Mouse (Mus musculus) megakaryocyte, embryonic 14.5 days (primary cell): ENCODE results near the gene 2310007B03Rik. TPM values are rescaled to one million over a fixed set of nuclear protein-coding genes. Genes with fewer than 3 reads are reported as not detected.
"Not testable (repeated sequence)": the region's sequence is repeated elsewhere in the genome, so short reads cannot be mapped to it uniquely, and the experiment has no call there.

Source experiments
- H3K27me3 ChIP-seq: replicated peaks from 2 replicates; pipeline ENCODE3; 2012; ENCODE audit warnings: inconsistent platforms
- H3K36me3 ChIP-seq: replicated peaks from 2 replicates; pipeline ENCODE3; 2012; ENCODE audit warnings: low read length, inconsistent platforms, mixed read lengths
- H3K4me1 ChIP-seq: 2 replicates; pipeline ENCODE4 v1.6.1; 2012; ENCODE audit warnings: inconsistent platforms
- H3K4me3 ChIP-seq: replicated peaks from 2 replicates; pipeline ENCODE3; 2012; ENCODE audit warnings: moderate library complexity, mild to moderate bottlenecking, inconsistent platforms
- H3K9me3 ChIP-seq: 2 replicates; pipeline ENCODE4 v1.6.1; 2012; ENCODE audit warnings: inconsistent platforms
- FLI1 ChIP-seq: IDR thresholded peaks from 2 replicates; pipeline ENCODE4 v1.6.1; 2012; ENCODE audit warnings: low read length, inconsistent platforms, mixed read lengths
- GATA1 ChIP-seq: IDR thresholded peaks from 3 replicates; pipeline ENCODE4 v1.6.1; 2012; ENCODE audit warnings: mixed read lengths, low read length, inconsistent platforms, borderline replicate concordance
- polyA plus RNA-seq: library from polyadenylated mRNA; stranded (reverse); fragments of >175 nt; gene quantifications from 2 replicates; pipeline ENCODE4 v1.2.3, GENCODE M21; 2012; ENCODE audit warnings: low replicate concordance; ENCODE audit not compliant: insufficient read depth

Gene 2310007B03Rik
- polyA plus RNA-seq = not detected in 2 replicates

- H3K36me3 ChIP-seq = no peaks in the 10 kb centered on the region
- no peaks in the 10 kb centered on the region for H3K9me3 ChIP-seq
- H3K4me3 ChIP-seq = no peak within 1 kb of the TSS
- TF ChIP-seq FLI1 (no peak), GATA1 (no peak)
- H3K27me3 ChIP-seq = peaks cover 66% of the 10 kb centered on the region
- no peaks in the 10 kb centered on the region for H3K4me1 ChIP-seq
Observed at GRCm38 (mm10) chr1:93160501-93161133, at the start of gene 2310007B03Rik. TSS of gene 2310007B03Rik (minus strand) at chr1:93160948.

GRCm38 (mm10) chr1:93210213-93210641 lies 49.5 kb upstream of the 2310007B03Rik start:
- TF ChIP-seq GATA1 = no peak
- TF ChIP-seq FLI1 = no peak
- peaks cover 78% of the 10 kb centered on the region for H3K27me3 ChIP-seq
- H3K4me3 ChIP-seq = no peak overlapping the region
- H3K36me3 ChIP-seq = no peaks in the 10 kb centered on the region
- H3K4me1 ChIP-seq = no peaks in the 10 kb centered on the region
- H3K9me3 ChIP-seq = no peaks in the 10 kb centered on the region

GRCm38 (mm10) chr1:93207536-93208064 lies 46.9 kb upstream of the 2310007B03Rik start:
- no peaks in the 10 kb centered on the region for H3K9me3 ChIP-seq
- no peak for TF ChIP-seq FLI1
- TF ChIP-seq GATA1 = no peak
- no peaks in the 10 kb centered on the region for H3K36me3 ChIP-seq
- no peaks in the 10 kb centered on the region for H3K4me1 ChIP-seq
- H3K27me3 ChIP-seq = peaks cover 70% of the 10 kb centered on the region
- H3K4me3 ChIP-seq = no peak overlapping the region

GRCm38 (mm10) chr1:93206277-93206970 lies 45.7 kb upstream of the 2310007B03Rik start:
- Histone ChIP-seq H3K9me3 (no peaks in the 10 kb centered on the region), H3K27me3 (peaks cover 64% of the 10 kb centered on the region), H3K4me3 (no peak overlapping the region), H3K36me3 (no peaks in the 10 kb centered on the region), H3K4me1 (no peaks in the 10 kb centered on the region)
- no peak for TF ChIP-seq GATA1
- TF ChIP-seq FLI1 = no peak

- Histone ChIP-seq H3K4me3 (no peak overlapping the region), H3K27me3 (peaks cover 43% of the 10 kb centered on the region), H3K4me1 (no peaks in the 10 kb centered on the region), H3K36me3 (no peaks in the 10 kb centered on the region), H3K9me3 (peaks cover 24% of the 10 kb centered on the region)
- no peak for TF ChIP-seq FLI1
- no peak for TF ChIP-seq GATA1
Observed at GRCm38 (mm10) chr1:93197916-93198315, 37.2 kb upstream of the 2310007B03Rik start.

GRCm38 (mm10) chr1:93197454-93197853 lies 36.7 kb upstream of the 2310007B03Rik start:
- not testable (repeated sequence) for H3K4me1 ChIP-seq, H3K36me3 ChIP-seq, H3K4me3 ChIP-seq
- peaks cover 43% of the 10 kb centered on the region for H3K27me3 ChIP-seq
- peaks cover 24% of the 10 kb centered on the region for H3K9me3 ChIP-seq

GRCm38 (mm10) chr1:93194961-93195360 lies 34.2 kb upstream of the 2310007B03Rik start:
- no peaks in the 10 kb centered on the region for H3K36me3 ChIP-seq
- H3K9me3 ChIP-seq = peaks cover 24% of the 10 kb centered on the region
- H3K4me3 ChIP-seq = no peak overlapping the region
- peaks cover 50% of the 10 kb centered on the region for H3K27me3 ChIP-seq
- no peak for TF ChIP-seq FLI1
- no peak for TF ChIP-seq GATA1
- no peaks in the 10 kb centered on the region for H3K4me1 ChIP-seq

- Histone ChIP-seq H3K4me3 (no peak overlapping the region), H3K27me3 (peaks cover 66% of the 10 kb centered on the region), H3K36me3 (no peaks in the 10 kb centered on the region), H3K9me3 (peaks cover 17% of the 10 kb centered on the region), H3K4me1 (no peaks in the 10 kb centered on the region)
- no peak for TF ChIP-seq GATA1
- no peak for TF ChIP-seq FLI1
Observed at GRCm38 (mm10) chr1:93190726-93191305, 30.1 kb upstream of the 2310007B03Rik start.

GRCm38 (mm10) chr1:93184071-93184828 lies 23.5 kb upstream of the 2310007B03Rik start:
- no peak for TF ChIP-seq GATA1
- no peak for TF ChIP-seq FLI1
- peaks cover 59% of the 10 kb centered on the region for H3K27me3 ChIP-seq
- H3K9me3 ChIP-seq = no peaks in the 10 kb centered on the region

GRCm38 (mm10) chr1:93182281-93182680 lies 21.5 kb upstream of the 2310007B03Rik start:
- H3K4me1 ChIP-seq = no peaks in the 10 kb centered on the region
- no peak for TF ChIP-seq FLI1
- no peak for TF ChIP-seq GATA1

More at GRCm38 (mm10) chr1:93184071-93184828, 23.5 kb upstream of the 2310007B03Rik start:
- H3K4me3 ChIP-seq = no peak overlapping the region
- H3K36me3 ChIP-seq = no peaks in the 10 kb centered on the region
- H3K4me1 ChIP-seq = no peaks in the 10 kb centered on the region

More at GRCm38 (mm10) chr1:93182281-93182680, 21.5 kb upstream of the 2310007B03Rik start:
- Histone ChIP-seq H3K27me3 (peaks cover 62% of the 10 kb centered on the region), H3K9me3 (no peaks in the 10 kb centered on the region), H3K4me3 (no peak overlapping the region), H3K36me3 (no peaks in the 10 kb centered on the region)
